Mouse (Mus musculus): Measurements from ENCODE around the gene Dffb. TPM values are rescaled to one million over a fixed set of nuclear protein-coding genes. Genes with fewer than 3 reads are reported as not detected.

The Dffb gene
- total RNA-seq (2021): 10 to 100 TPM; 12.2 to 16.0 TPM

- peak; percentile 93 to 94 for DNase-seq
These were observed at the start of gene Dffb, which contains the start of gene Cep104 for GRCm38 (mm10) chr4:153974431-153975291. TSS of gene Dffb (minus strand) at chr4:153975126. TSS of gene Cep104 (plus strand) at chr4:153975194.

GRCm38 (mm10) chr4:154023754-154024601 lies 49.1 kb upstream of the Dffb start:
- peak in 1 of 2 experiments; percentile 60 for DNase-seq

- peak in 1 of 2 experiments; percentile 34 for DNase-seq
These were observed 47.9 kb upstream of the Dffb start for GRCm38 (mm10) chr4:154022844-154023243.

- DNase-seq: no peak
These were observed 47.5 kb upstream of the Dffb start for GRCm38 (mm10) chr4:154022407-154022806.

- DNase-seq: no peak
These were observed 46.5 kb upstream of the Dffb start for GRCm38 (mm10) chr4:154021432-154021831.

GRCm38 (mm10) chr4:154019571-154019970 lies 44.6 kb upstream of the Dffb start:
- DNase-seq: peak in 1 of 2 experiments; percentile 34

- DNase-seq: no peak
These were observed 40.5 kb upstream of the Dffb start for GRCm38 (mm10) chr4:154015476-154015875.

GRCm38 (mm10) chr4:154012132-154012882 lies 37.4 kb upstream of the Dffb start:
- peak in 1 of 2 experiments; percentile 35 for DNase-seq

GRCm38 (mm10) chr4:154011646-154012089 lies 36.7 kb upstream of the Dffb start, which contains the start of gene Lrrc47:
TSS of gene Lrrc47 (plus strand) at chr4:154011731.
- peak; percentile 83 to 84 for DNase-seq

GRCm38 (mm10) chr4:154010907-154011645 lies 36.1 kb upstream of the Dffb start:
- no peak for DNase-seq

GRCm38 (mm10) chr4:154007759-154008158 lies 32.8 kb upstream of the Dffb start:
- no peak for DNase-seq

GRCm38 (mm10) chr4:154006264-154006663 lies 31.3 kb upstream of the Dffb start:
- DNase-seq: no peak

- DNase-seq: no peak
These were observed 30.6 kb upstream of the Dffb start for GRCm38 (mm10) chr4:154005488-154005887.

- DNase-seq: no peak
These were observed 18.6 kb upstream of the Dffb start for GRCm38 (mm10) chr4:153993505-153993904.

- DNase-seq: no peak
These were observed 17.8 kb upstream of the Dffb start for GRCm38 (mm10) chr4:153992715-153993114.

- DNase-seq: no peak
These were observed 5.5 kb upstream of the Dffb start for GRCm38 (mm10) chr4:153980470-153980869.

GRCm38 (mm10) chr4:153979243-153979642 lies 4.3 kb upstream of the Dffb start:
- no peak for DNase-seq

- no peak for DNase-seq
These were observed 842 bp upstream of the Dffb start for GRCm38 (mm10) chr4:153975768-153976167.

GRCm38 (mm10) chr4:153975292-153975662 lies 351 bp upstream of the Dffb start:
- DNase-seq: no peak

- DNase-seq: no peak
These were observed 6.9 kb downstream of the Dffb start for GRCm38 (mm10) chr4:153968063-153968462.

- DNase-seq: no peak
These were observed 7.4 kb downstream of the Dffb start for GRCm38 (mm10) chr4:153967556-153967955.

GRCm38 (mm10) chr4:153966651-153967050 lies 8.3 kb downstream of the Dffb start:
- DNase-seq: no peak
